Comparison of ENCODE assay signal across 8 mouse cellular contexts in genomic region chr4:116077240-116078095, GRCm38 (mm10). TPM values are rescaled to one million over a fixed set of nuclear protein-coding genes. Genes with fewer than 3 reads are reported as not detected.
A peak's percentile ranks its signal among the peaks of the same experiment; 100 is the strongest.
DNase-seq lines count a peak whose midpoint lies in the region; ATAC-seq and TF ChIP-seq lines count a peak whose summit lies in the region.

No protein-coding gene starts in this region.

- peak overlapping the region; percentile 98 for H3K9ac ChIP-seq in forebrain, embryonic 15.5 days (replicated peaks)

- ATAC-seq in forebrain, embryonic 15.5 days (replicated peaks), result no peak

- no peaks in the 10 kb centered on the region for H3K27me3 ChIP-seq in heart, embryonic 10.5 days (ENCODE audit: insufficient read depth, poor library complexity, severe bottlenecking)
- H3K27me3 ChIP-seq in forebrain, embryonic 15.5 days, result no peaks in the 10 kb centered on the region
- no peaks in the 10 kb centered on the region for H3K27me3 ChIP-seq in small intestine, adult 2 months (ENCODE audit: control insufficient read depth, insufficient read depth, low read length)

- TF ChIP-seq CTCF in small intestine, adult 2 months (IDR thresholded peaks at IDR 0.05; ENCODE audit: extremely low read depth, insufficient read length, insufficient replicate concordance, low read depth, low read length), result no peak

- no peaks in the 10 kb centered on the region for H3K9me3 ChIP-seq in heart, embryonic 10.5 days
- no peaks in the 10 kb centered on the region for H3K9me3 ChIP-seq in forebrain, embryonic 15.5 days

- no peak for DNase-seq in heart, embryonic 10.5 days (ENCODE audit: low spot score)
- no peak for DNase-seq in heart, adult 9 months (ENCODE audit: low spot score in 2 of 2)
- peak; percentile 24 for DNase-seq in MN1 (ENCODE audit: low spot score)
- DNase-seq in kidney, postnatal 4 days, result peak; percentile 14 to 39
- no peak for DNase-seq in natural killer cell, adult 2 months (ENCODE audit: low spot score in 2 of 2)
- DNase-seq in urinary bladder, postnatal 36 days (ENCODE audit: low spot score in 2 of 2), result no peak

- H3K27ac ChIP-seq in heart, embryonic 10.5 days, result peak overlapping the region; percentile 99
- no peak overlapping the region for H3K27ac ChIP-seq in forebrain, embryonic 15.5 days (replicated peaks)
- peak overlapping the region; percentile 63 for H3K27ac ChIP-seq in small intestine, adult 2 months (ENCODE audit: insufficient read depth, low read depth, low read length)

- TF ChIP-seq POLR2A in small intestine, adult 2 months (IDR thresholded peaks at IDR 0.05; ENCODE audit: low read depth, low read length), result no peak

- H3K4me1 ChIP-seq in heart, embryonic 10.5 days, result peaks cover 31% of the 10 kb centered on the region
- peaks cover 35% of the 10 kb centered on the region for H3K4me1 ChIP-seq in forebrain, embryonic 15.5 days
- H3K4me1 ChIP-seq in small intestine, adult 2 months (ENCODE audit: control insufficient read depth, insufficient read depth, insufficient read length, low read length), result peaks cover 12% of the 10 kb centered on the region

- peak overlapping the region; percentile 99 for H3K4me3 ChIP-seq in heart, embryonic 10.5 days
- peak overlapping the region; percentile 96 for H3K4me3 ChIP-seq in forebrain, embryonic 15.5 days
- H3K4me3 ChIP-seq in small intestine, adult 2 months (ENCODE audit: low read depth, low read length), result peak overlapping the region; percentile 85

- peak overlapping the region; percentile 74 for H3K4me2 ChIP-seq in forebrain, embryonic 15.5 days (replicated peaks)

- 44% methylated on average over 3 of the region's 3 CpGs for WGBS in heart, embryonic 10.5 days
- 65% methylated on average over 3 of the region's 3 CpGs for WGBS in forebrain, embryonic 15.5 days
- WGBS in small intestine, adult 2 months, result 22% methylated on average over 3 of the region's 3 CpGs

- H3K36me3 ChIP-seq in heart, embryonic 10.5 days, result peaks cover 32% of the 10 kb centered on the region
- H3K36me3 ChIP-seq in forebrain, embryonic 15.5 days, result peaks cover 29% of the 10 kb centered on the region
- peaks cover 18% of the 10 kb centered on the region for H3K36me3 ChIP-seq in small intestine, adult 2 months (ENCODE audit: control insufficient read depth, insufficient read depth, low read length)

RNA-seq across cellular contexts. Expression of gene Lrrc41, which starts 2.4 kb away (rescaled TPM):
- polyA plus RNA-seq in heart, embryonic 10.5 days (2016; fragmentation: Nextera tagmentation; extraction: Ambion mirVana), result 69.1 and 77.9 TPM in 2 replicates
- 64.5 and 66.3 TPM in 2 replicates for polyA plus RNA-seq in forebrain, embryonic 15.5 days (2015; fragmentation: Nextera tagmentation; extraction: Ambion mirVana)
- polyA plus RNA-seq in small intestine, adult 2 months (2012; rRNA removed), result 43.2 and 64.7 TPM in 2 replicates

RNA-seq across cellular contexts. Expression of gene Uqcrh, which starts 2.6 kb away (rescaled TPM):
- polyA plus RNA-seq in heart, embryonic 10.5 days (2016; fragmentation: Nextera tagmentation; extraction: Ambion mirVana), result 697 and 904 TPM in 2 replicates
- 423 and 473 TPM in 2 replicates for polyA plus RNA-seq in forebrain, embryonic 15.5 days (2015; fragmentation: Nextera tagmentation; extraction: Ambion mirVana)
- polyA plus RNA-seq in small intestine, adult 2 months (2012; rRNA removed), result 45.6 and 60.5 TPM in 2 replicates

RNA-seq across cellular contexts. Expression of gene Nsun4, which starts 23.8 kb away (rescaled TPM):
- polyA plus RNA-seq in heart, embryonic 10.5 days (2016; fragmentation: Nextera tagmentation; extraction: Ambion mirVana), result 20.4 and 24.9 TPM in 2 replicates
- 13.3 and 15.0 TPM in 2 replicates for polyA plus RNA-seq in forebrain, embryonic 15.5 days (2015; fragmentation: Nextera tagmentation; extraction: Ambion mirVana)
- polyA plus RNA-seq in small intestine, adult 2 months (2012; rRNA removed), result 2.7 and 3.7 TPM in 2 replicates

RNA-seq across cellular contexts. Expression of gene Rad54l, which starts 46.0 kb away (rescaled TPM):
- polyA plus RNA-seq in heart, embryonic 10.5 days (2016; fragmentation: Nextera tagmentation; extraction: Ambion mirVana), result 31.7 and 38.0 TPM in 2 replicates
- 21.2 and 23.0 TPM in 2 replicates for polyA plus RNA-seq in forebrain, embryonic 15.5 days (2015; fragmentation: Nextera tagmentation; extraction: Ambion mirVana)
- polyA plus RNA-seq in small intestine, adult 2 months (2012; rRNA removed), result 0.76 and 1.5 TPM in 2 replicates

RNA-seq across cellular contexts. Expression of gene Pomgnt1, which starts 46.2 kb away (rescaled TPM):
- 68.9 and 74.3 TPM in 2 replicates for polyA plus RNA-seq in heart, embryonic 10.5 days (2016; fragmentation: Nextera tagmentation; extraction: Ambion mirVana)
- 63.5 and 66.1 TPM in 2 replicates for polyA plus RNA-seq in forebrain, embryonic 15.5 days (2015; fragmentation: Nextera tagmentation; extraction: Ambion mirVana)
- polyA plus RNA-seq in small intestine, adult 2 months (2012; rRNA removed), result 8.3 and 10.5 TPM in 2 replicates

Comparison
In these comparisons a context has a peak if more than half of its experiments do, and no peak if none do; other contexts are left out.
1. DNase-seq: peak in MN1 (single experiment) and kidney, postnatal 4 days (2 of 2); none in heart, embryonic 10.5 days (single experiment), heart, adult 9 months (0 of 2), natural killer cell, adult 2 months (0 of 2) and urinary bladder, postnatal 36 days (0 of 2).
2. Peak in every context shown above with its lines, with median percentiles within 50 percentile points of each other: H3K4me3 ChIP-seq.